Mouse (Mus musculus): ENCODE measurements at regions not wholly inside any gene's neighbourhood (a gene's known extent, or its start where the extent isn't known, plus 50 kb on each side); places are given as distances from the start of the nearest gene placed in this dataset.
"Not testable (repeated sequence)": the region's sequence is repeated elsewhere in the genome, so short reads cannot be mapped to it uniquely, and the experiment has no call there.

- no peak for DNase-seq (ENCODE audit: low spot score in 2 of 2)
- intact Hi-C loops (cut with DNase I), result no loop called here
These were observed 367.4 kb upstream of the Arhgap42 start for GRCm38 (mm10) chr9:9606322-9606721.

- intact Hi-C loops (cut with DNase I), result no loop called here
- DNase-seq (ENCODE audit: low spot score in 2 of 2), result no peak
These were observed 352.4 kb upstream of the Arhgap42 start for GRCm38 (mm10) chr9:9591263-9591662.

- intact Hi-C loops (cut with DNase I), result no loop called here
- peak; percentile 32 to 53 for DNase-seq (ENCODE audit: low spot score in 2 of 2)
These were observed 344.2 kb upstream of the Arhgap42 start for GRCm38 (mm10) chr9:9583011-9583605.

GRCm38 (mm10) chr9:9582301-9583010, 343.6 kb upstream of the Arhgap42 start:
- intact Hi-C loops (cut with DNase I), result no loop called here
- no peak for DNase-seq (ENCODE audit: low spot score in 2 of 2)

- intact Hi-C loops (cut with DNase I), result no loop called here
These were observed 329.2 kb upstream of the Arhgap42 start for GRCm38 (mm10) chr9:9568040-9568649.

GRCm38 (mm10) chr9:9564551-9564950, 325.6 kb upstream of the Arhgap42 start:
- intact Hi-C loops (cut with DNase I), result no loop called here
- no peak for DNase-seq (ENCODE audit: low spot score in 2 of 2)

More at GRCm38 (mm10) chr9:9568040-9568649, 329.2 kb upstream of the Arhgap42 start:
- no peak for DNase-seq (ENCODE audit: low spot score in 2 of 2)

- peak in 1 of 2 experiments; percentile 65 for DNase-seq (ENCODE audit: low spot score in 2 of 2)
These were observed 309.8 kb upstream of the Arhgap42 start for GRCm38 (mm10) chr9:9548657-9549056.

GRCm38 (mm10) chr9:9547570-9547969, 308.7 kb upstream of the Arhgap42 start:
- intact Hi-C loops (cut with DNase I), result no loop called here
- DNase-seq (ENCODE audit: low spot score in 2 of 2), result peak; percentile 11 to 71

More at GRCm38 (mm10) chr9:9548657-9549056, 309.8 kb upstream of the Arhgap42 start:
- intact Hi-C loops (cut with DNase I), result no loop called here

- DNase-seq (ENCODE audit: low spot score in 2 of 2), result no peak
- intact Hi-C loops (cut with DNase I), result no loop called here
These were observed 308.2 kb upstream of the Arhgap42 start for GRCm38 (mm10) chr9:9547121-9547520.

GRCm38 (mm10) chr9:9500345-9500744, 261.4 kb upstream of the Arhgap42 start:
- intact Hi-C loops (cut with DNase I), result no loop called here
- DNase-seq (ENCODE audit: low spot score in 2 of 2), result no peak

- no peak for DNase-seq (ENCODE audit: low spot score in 2 of 2)
- intact Hi-C loops (cut with DNase I), result no loop called here
These were observed 254.8 kb upstream of the Arhgap42 start for GRCm38 (mm10) chr9:9493594-9494182.

GRCm38 (mm10) chr9:9477145-9477544, 238.2 kb upstream of the Arhgap42 start:
- DNase-seq (ENCODE audit: low spot score in 2 of 2), result peak; percentile 2 to 59
- intact Hi-C loops (cut with DNase I), result no loop called here

- no peak for DNase-seq (ENCODE audit: low spot score in 2 of 2)
- intact Hi-C loops (cut with DNase I), result no loop called here
These were observed 236.3 kb upstream of the Arhgap42 start for GRCm38 (mm10) chr9:9475009-9475744.

- no peak for DNase-seq (ENCODE audit: low spot score in 2 of 2)
- intact Hi-C loops (cut with DNase I), result no loop called here
These were observed 205.3 kb upstream of the Arhgap42 start for GRCm38 (mm10) chr9:9444213-9444612.

GRCm38 (mm10) chr9:9420326-9420725, 181.4 kb upstream of the Arhgap42 start:
- intact Hi-C loops (cut with DNase I), result no loop called here

GRCm38 (mm10) chr9:9412460-9413181, 173.7 kb upstream of the Arhgap42 start:
- no peak for DNase-seq (ENCODE audit: low spot score in 2 of 2)
- intact Hi-C loops (cut with DNase I), result no loop called here

More at GRCm38 (mm10) chr9:9420326-9420725, 181.4 kb upstream of the Arhgap42 start:
- no peak for DNase-seq (ENCODE audit: low spot score in 2 of 2)

GRCm38 (mm10) chr9:9394190-9394589, 155.3 kb upstream of the Arhgap42 start:
- DNase-seq (ENCODE audit: low spot score in 2 of 2); intact Hi-C loops (cut with DNase I): not testable (repeated sequence)

- intact Hi-C loops (cut with DNase I), result loop anchor here (2.0 to 5.0 kb wide), 2 partner anchors 1150 to 1526 kb away; partner anchors contain the start of gene Cntn5
- peak; percentile 13 to 41 for DNase-seq (ENCODE audit: low spot score in 2 of 2)
These were observed 137.8 kb upstream of the Arhgap42 start for GRCm38 (mm10) chr9:9376650-9377189.

All from left cerebral cortex, postnatal 25 days (tissue).